Mouse (Mus musculus) CH12F3 (cell line): ENCODE results near the gene Lrp10.

Source experiments
- in situ Hi-C: fragments of 300-500 bp; cut with MboI; formaldehyde crosslinking; loops from 2 replicates; pipeline ENCODE4 v1.14.3; 2020; ENCODE audit warnings: low sequenced_read_pairs

The Lrp10 gene

DNA sequence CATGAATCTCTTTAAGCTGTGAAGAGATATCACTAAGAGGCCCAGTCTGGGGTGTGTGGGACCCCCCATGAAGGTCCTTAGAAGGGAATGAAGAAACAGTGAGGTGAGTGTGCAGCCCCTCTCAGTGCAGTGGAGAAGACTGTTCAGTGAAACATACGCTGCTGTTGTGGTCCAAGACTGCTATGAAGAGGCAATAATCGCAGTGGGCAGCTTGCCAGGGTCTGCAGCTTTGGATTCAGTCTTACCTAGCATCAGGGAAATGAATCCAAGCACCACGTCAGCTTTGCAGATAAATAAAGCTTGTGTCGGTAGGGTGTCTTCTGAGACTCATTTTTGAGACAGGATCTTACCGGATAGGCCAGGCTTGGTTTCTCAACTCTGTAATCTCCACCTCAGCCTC is 8.7 kb downstream of the Lrp10 start:
- in situ Hi-C loops, result no loop called here

DNA sequence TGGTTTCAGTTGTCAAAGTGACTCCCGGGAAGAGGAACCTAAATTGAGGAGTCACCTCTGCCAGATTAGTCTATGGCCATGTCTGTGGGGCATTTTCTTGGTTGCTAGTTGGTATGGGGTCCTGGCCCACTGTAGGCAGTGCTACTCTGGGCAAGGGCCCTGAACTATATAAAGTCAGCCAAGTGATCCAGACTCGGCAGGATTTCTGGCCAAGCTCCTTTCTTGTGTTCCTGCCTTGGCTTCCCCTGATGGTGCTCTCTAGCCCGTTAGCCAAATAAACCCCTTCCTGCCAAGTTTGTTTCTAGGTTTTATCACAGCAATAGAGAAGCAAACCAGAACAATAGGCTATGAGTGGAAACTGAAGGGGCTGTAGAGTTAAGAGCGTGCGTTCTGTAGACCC is 10.8 kb downstream of the Lrp10 start:
- in situ Hi-C loops, result no loop called here

GRCm38 (mm10) chr14:54475941-54476844 is 12.3 kb downstream of the Lrp10 start, which contains the start of gene Rem2:
Gene Rem2, plus strand, starts transcription at chr14:54476100.
- in situ Hi-C loops, result no loop called here

GRCm38 (mm10) chr14:54477172-54477909 is 13.4 kb downstream of the Lrp10 start:
- in situ Hi-C loops, result no loop called here

DNA sequence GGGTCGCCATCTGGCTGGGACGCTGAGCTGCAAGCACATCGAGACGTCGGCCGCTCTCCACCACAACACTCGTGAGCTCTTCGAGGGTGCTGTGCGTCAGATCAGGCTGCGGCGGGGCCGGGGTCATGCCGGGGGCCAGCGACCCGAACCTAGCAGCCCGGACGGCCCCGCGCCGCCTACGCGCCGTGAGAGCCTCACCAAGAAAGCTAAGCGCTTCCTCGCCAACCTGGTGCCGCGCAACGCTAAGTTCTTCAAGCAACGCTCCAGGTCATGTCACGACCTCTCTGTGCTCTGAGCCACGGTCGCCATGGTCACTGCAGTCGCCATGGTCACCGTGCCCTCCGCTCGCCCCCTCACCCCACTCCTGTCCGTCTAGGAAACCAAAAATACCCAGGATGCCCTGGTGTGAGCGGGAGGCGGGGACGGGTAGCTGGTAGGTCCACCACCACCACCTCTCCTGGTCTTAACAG is 15.5 kb downstream of the Lrp10 start:
- in situ Hi-C loops, result no loop called here

DNA sequence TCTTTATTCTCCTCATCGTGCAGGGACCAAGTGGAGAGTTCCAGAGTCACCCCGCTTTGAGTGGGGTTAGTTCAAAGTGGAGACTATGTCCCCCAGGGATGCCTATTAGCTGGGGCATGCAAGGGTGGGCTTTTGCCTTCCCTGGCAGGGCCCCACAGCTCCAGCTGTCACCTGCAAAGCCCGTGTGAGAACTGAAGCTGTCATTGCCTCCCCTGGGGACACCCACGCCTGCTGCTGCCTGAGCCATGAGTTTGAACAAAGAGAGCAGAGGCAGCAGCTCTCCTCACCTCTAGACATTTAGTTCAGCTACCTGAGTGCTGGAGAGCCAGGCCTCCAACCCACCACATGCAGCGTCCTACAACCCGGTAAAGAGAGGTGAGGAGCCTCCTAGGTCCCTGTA is 16.7 kb downstream of the Lrp10 start:
- in situ Hi-C loops, result no loop called here

- in situ Hi-C loops, result no loop called here
These were observed 17.5 kb downstream of the Lrp10 start for GRCm38 (mm10) chr14:54481402-54481801.

GRCm38 (mm10) chr14:54482498-54482897 is 18.6 kb downstream of the Lrp10 start:
- in situ Hi-C loops, result no loop called here

DNA sequence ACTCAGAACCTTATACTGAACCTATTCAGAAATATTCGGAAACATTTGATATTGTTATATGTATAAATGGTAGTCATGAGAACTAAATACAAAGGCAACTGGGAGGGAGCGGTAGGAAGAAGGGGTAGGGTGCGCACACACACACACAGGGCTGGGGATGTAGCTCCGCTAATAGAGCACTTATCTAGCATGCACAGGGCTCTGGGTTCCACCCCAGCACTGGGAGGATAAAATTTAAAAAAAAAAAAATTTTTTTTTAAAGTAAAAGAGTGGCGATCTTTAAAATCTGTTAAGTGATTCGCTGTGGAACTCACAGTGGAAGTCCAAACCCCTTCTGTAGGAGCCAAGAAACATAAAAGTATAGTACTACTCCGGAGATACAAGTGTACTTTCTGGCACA is 22.0 kb downstream of the Lrp10 start:
- in situ Hi-C loops, result no loop called here

GRCm38 (mm10) chr14:54487732-54488131 is 23.8 kb downstream of the Lrp10 start:
- in situ Hi-C loops, result no loop called here

GRCm38 (mm10) chr14:54488350-54488749 is 24.4 kb downstream of the Lrp10 start:
- in situ Hi-C loops, result no loop called here

DNA sequence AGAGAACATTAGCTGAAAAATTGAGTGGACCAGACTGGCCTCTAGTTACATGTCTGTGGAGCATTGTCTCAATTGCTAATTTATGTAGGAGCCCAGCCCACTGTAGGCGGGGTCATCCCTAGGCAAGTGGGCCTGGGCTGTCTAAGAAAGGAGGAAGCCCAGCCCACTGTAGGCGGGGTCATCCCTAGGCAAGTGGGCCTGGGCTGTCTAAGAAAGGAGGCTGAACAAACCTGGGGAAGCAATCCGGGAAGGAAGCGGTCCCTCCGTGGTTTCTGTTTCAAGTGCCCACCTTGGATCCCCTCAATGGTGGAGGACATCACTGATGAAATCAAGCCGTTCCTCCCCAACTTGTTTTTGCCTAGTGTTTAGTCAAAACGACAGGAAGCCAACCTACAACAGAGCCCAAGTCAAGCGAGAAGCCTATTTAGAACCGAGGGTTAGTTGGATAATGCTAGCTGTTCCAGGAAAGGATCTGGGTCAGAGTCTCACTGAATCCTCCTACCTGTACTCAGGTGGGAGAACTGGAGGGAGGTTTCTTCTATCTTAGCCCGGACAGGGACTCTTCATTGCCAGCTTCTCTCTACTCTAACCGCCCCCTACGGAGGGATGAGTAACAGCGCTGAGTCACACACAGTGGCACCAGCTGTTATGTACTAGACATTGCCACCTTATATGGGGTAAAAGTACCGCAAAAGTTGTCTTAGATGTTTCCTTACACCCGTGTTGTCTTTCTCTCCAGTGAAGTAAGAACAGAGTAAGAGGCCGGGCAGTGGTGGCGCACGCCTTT is 28.6 kb downstream of the Lrp10 start:
- in situ Hi-C loops, result no loop called here

- in situ Hi-C loops, result no loop called here
These were observed 29.3 kb downstream of the Lrp10 start for GRCm38 (mm10) chr14:54493236-54493635.

DNA sequence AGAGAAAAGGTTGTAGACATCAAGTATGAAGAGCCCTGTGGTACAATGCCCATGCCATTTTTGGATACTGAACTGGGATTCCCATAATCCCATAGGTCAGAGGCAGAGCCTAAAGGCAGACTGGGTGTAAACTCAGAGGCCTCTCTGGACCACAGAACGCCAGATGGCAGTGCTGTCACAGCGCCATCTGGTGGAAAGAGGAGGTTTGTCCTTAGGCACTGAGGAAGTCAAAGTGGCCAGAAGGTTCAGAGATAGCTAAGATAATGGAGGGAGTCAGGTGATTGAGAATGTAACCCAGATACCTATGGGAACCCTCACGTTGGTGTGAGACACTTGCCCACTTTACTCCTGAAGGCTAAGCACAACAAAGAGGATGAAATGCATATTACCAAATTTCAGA is 30.3 kb downstream of the Lrp10 start:
- in situ Hi-C loops, result no loop called here

DNA sequence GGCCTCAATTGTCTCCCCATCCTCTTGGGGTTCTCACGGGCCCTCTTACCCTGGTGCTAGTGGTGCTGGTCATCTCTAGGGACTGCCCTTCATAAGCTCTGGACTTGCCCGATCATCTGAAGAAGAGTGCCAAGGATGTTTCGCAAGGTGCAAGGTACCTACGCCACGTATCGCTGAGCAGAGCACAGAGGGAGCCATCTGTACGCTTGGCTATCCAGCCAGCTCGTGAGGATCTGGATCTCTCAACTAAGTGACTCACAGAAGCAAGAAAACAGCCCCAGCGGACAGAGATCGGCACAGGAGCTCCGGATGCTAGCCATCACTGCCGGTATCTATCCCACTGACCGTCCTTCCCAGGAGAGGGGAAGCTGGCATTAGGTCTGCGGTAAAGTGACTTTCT is 32.8 kb downstream of the Lrp10 start:
- in situ Hi-C loops, result no loop called here

- in situ Hi-C loops, result no loop called here
These were observed 35.4 kb downstream of the Lrp10 start for GRCm38 (mm10) chr14:54499330-54499729.

DNA sequence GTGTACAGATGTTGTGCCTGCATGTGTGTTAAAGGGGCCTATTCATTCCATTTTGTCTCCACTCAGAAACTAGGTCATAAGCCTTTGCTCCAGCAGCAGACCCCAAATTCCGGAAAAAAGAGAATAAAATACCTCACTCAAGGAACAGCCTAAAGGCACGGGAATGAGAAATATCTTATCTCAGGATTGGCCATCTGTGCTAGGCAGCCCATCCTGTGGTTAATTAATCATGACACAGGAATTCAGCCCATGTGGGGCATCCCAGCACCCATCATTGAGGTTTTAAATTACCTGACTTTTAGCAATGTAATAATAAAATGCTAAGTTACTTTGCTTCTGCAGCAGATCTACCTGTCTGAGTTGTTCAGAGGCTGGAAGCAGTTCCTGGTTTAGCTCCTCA is 37.4 kb downstream of the Lrp10 start:
- in situ Hi-C loops, result no loop called here

DNA sequence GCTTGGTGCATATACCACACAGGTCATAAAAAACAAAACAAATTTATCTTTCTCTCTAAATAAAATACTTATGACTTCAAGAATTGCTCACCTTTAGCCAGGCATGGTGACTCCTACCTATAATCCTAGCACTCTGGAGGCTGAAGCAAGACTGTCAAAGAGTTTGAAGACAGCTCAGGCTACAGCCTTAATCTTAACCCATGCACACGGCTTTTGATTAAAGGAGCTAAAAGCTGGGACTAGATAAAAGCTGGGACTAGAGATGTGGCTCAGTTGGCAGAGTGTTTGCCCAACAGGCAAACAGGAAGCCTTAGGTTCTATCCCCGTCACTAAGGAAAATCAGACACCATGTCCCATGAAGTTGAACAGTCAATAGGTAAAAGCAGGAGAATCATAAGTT is 39.2 kb downstream of the Lrp10 start:
- in situ Hi-C loops, result no loop called here

DNA sequence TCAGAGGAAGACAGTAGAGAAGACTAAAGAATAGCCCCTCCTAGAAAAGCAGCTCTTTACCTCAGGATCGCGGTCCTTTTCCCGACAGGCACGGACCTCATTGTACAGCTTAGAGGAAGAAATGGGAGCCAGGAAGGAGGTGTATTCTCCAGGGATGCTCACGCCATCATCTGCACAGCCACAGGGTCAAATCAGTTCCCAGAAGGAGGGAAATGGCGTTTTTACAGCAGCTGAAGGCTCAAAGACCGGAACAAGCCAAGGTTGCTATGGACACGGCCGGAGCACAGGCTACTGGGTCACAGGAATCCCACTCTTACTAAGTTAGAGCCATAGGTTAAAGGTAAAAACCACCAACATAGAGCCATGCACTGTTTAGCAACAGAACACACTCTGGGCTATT is 45.8 kb downstream of the Lrp10 start:
- in situ Hi-C loops, result no loop called here

DNA sequence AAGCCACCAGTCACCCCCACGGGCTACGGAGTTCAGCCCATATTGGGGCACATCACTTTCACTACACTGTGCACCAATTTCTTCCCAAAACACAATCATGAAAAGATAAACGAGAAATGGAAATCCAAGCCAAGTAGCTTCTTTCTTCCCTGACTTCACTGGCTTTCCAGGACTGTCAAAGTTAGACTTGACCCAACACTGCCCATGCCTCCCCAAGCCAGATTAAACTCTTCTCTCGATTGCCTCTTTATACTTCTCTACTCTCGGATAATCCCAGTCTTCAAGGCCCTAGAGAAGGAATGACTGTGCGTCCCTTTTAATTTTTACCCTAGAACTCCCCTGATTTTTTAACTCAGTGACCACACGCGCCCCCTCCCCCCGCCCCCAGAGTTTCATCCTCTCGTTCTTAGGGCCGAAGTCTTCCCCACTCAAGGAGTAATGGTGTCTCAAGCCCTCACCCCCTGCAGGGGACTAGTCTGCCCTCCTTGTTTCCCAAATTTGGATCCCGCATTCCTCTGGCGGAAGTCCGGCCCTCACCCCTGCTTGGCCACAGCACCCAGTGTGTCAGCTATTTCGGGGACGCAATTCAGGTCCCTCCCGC is 52.9 kb downstream of the Lrp10 start:
- in situ Hi-C loops, result no loop called here
